Mouse (Mus musculus) megakaryocyte, embryonic 14.5 days (primary cell): ENCODE measurements at regions not wholly inside any gene's neighbourhood (a gene's known extent, or its start where the extent isn't known, plus 50 kb on each side); places are given as distances from the start of the nearest gene placed in this dataset.
"Not testable (repeated sequence)": the region's sequence is repeated elsewhere in the genome, so short reads cannot be mapped to it uniquely, and the experiment has no call there.

Experiments
- FLI1 ChIP-seq: IDR thresholded peaks from 2 replicates; pipeline ENCODE4 v1.6.1; 2012; ENCODE audit warnings: low read length, inconsistent platforms, mixed read lengths
- GATA1 ChIP-seq: IDR thresholded peaks from 3 replicates; pipeline ENCODE4 v1.6.1; 2012; ENCODE audit warnings: mixed read lengths, low read length, inconsistent platforms, borderline replicate concordance

DNA sequence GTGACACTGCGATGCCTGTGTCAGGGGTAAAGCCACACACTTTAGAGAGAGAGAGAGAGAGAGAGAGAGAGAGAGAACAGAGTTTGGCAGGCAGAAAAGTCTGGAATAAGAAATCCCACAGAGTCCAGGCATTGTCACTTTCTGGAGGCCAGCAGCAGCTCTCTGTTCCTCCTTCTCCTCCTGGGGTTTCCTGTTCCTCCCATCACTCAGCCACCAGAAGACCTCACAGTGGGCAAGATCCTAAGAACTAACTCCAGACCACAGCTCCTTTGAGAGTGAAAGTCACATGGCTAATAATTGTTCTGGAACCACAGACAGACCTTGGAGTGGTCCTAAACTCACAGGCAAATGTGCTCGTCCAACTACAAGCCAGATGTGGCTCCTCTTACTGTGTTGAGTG, 178.5 kb downstream of the Prdm2 start:
- not testable (repeated sequence) for TF ChIP-seq GATA1, FLI1
